Mouse (Mus musculus): ENCODE measurements around the gene Efnb2. TPM values are rescaled to one million over a fixed set of nuclear protein-coding genes. Genes with fewer than 3 reads are reported as not detected.

Efnb2 gene
- total and polyA plus RNA-seq, 3 experiments, result 16.8 to 24.1 (median 22.2) TPM

- Histone ChIP-seq H3K4me3 (no peak overlapping the region), H3K36me3 (ENCODE audit: control insufficient read depth, insufficient read depth, low read length) (no peaks in the 10 kb centered on the region), H3K27me3 (ENCODE audit: control insufficient read depth, insufficient read depth, low read length) (no peaks in the 10 kb centered on the region), H3K9ac (ENCODE audit: low read depth, low read length) (no peak overlapping the region), H3K79me2 (replicated peaks; ENCODE audit: control insufficient read depth, insufficient read depth, low read length) (no peaks in the 10 kb centered on the region), H3K27ac (no peak overlapping the region), H3K4me1 (ENCODE audit: control insufficient read depth, insufficient read depth, low read length) (no peaks in the 10 kb centered on the region)
- TF ChIP-seq POLR2A (IDR thresholded peaks at IDR 0.05; ENCODE audit: insufficient read depth, low read depth, low read length), result no peak
- TF ChIP-seq EP300 (IDR thresholded peaks at IDR 0.05; ENCODE audit: insufficient read depth, low read depth, low read length), result no peak
- no peak for TF ChIP-seq CTCF (IDR thresholded peaks at IDR 0.05)
- no peak for DNase-seq
- 90% methylated on average over 9 of the region's 9 CpGs for WGBS
- intact Hi-C loops (cut with DNase I), result no loop called here
These were observed 92.7 kb downstream of the Efnb2 start for GRCm38 (mm10) chr8:8568215-8568773.

Small RNAs within 50 kb of the gene (microRNA-seq; reads per million reads assigned to microRNA genes)
- gene Mir7654, result 0.77 to 2.2 reads per million in 2 experiments

Other genes with a start within 250 kb of the Efnb2 start
- gene Arglu1, start 29.3 kb upstream of the Efnb2 start, total RNA-seq (2021), result 10 to 100 TPM; 26.3 to 28.8 TPM
- gene Arglu1, start 29.3 kb upstream of the Efnb2 start, polyA plus RNA-seq (2012; rRNA removed), result 24.0 and 40.7 TPM in 2 replicates

Measured in heart, adult 2 months (tissue).